Mouse (Mus musculus) liver, adult 2 months (tissue): ENCODE results near the gene Adamts13. TPM values are rescaled to one million over a fixed set of nuclear protein-coding genes. Genes with fewer than 3 reads are reported as not detected.

Source experiments
- DNase-seq: peaks from one replicate; pipeline ENCODE4 v3.0.0-alpha.2; 2011; ENCODE audit warnings: low read depth, low spot score; ENCODE audit errors: extremely low read depth
- H3K27ac ChIP-seq: fragments of 200-500 bp; replicated peaks from 2 replicates; pipeline ENCODE4 v1.5.1; 2012; ENCODE audit warnings: low read depth, mild to moderate bottlenecking, control low read depth, inconsistent platforms, low read length; ENCODE audit not compliant: insufficient read depth
- H3K27me3 ChIP-seq: fragments of 200-500 bp; 2 replicates; pipeline ENCODE4 v1.6.1; 2012; ENCODE audit warnings: mild to moderate bottlenecking, moderate library complexity, low read length, inconsistent platforms; ENCODE audit not compliant: control insufficient read depth, insufficient read depth
- H3K36me3 ChIP-seq: fragments of 200-500 bp; 2 replicates; pipeline ENCODE4 v1.6.1; 2012; ENCODE audit warnings: low read length, inconsistent platforms; ENCODE audit not compliant: control insufficient read depth, insufficient read depth
- H3K4me1 ChIP-seq: fragments of 200-500 bp; 2 replicates; pipeline ENCODE4 v1.6.1; 2011; ENCODE audit warnings: low read length; ENCODE audit not compliant: control insufficient read depth, insufficient read depth
- H3K4me3 ChIP-seq: fragments of 200-500 bp; 2 replicates; pipeline ENCODE4 v1.5.1; 2011; ENCODE audit warnings: low read depth, mild to moderate bottlenecking, control low read depth, low read length, moderate library complexity; ENCODE audit not compliant: insufficient read depth
- H3K79me2 ChIP-seq: fragments of 200-500 bp; 2 replicates; pipeline ENCODE4 v1.6.1; 2012; ENCODE audit warnings: inconsistent platforms, mild to moderate bottlenecking, low read length, moderate library complexity; ENCODE audit not compliant: control insufficient read depth, insufficient read depth
- H3K9ac ChIP-seq: fragments of 200-500 bp; 2 replicates; pipeline ENCODE4 v1.6.1; 2012; ENCODE audit warnings: low read depth, mild to moderate bottlenecking, control low read depth, inconsistent platforms, low read length
- CTCF ChIP-seq: fragments of 200-500 bp; IDR thresholded peaks from 2 replicates; pipeline ENCODE4 v1.5.1; 2011; ENCODE audit warnings: low read depth, low read length, control low read depth
- POLR2A ChIP-seq: fragments of 200-500 bp; IDR thresholded peaks from 2 replicates; pipeline ENCODE4 v1.6.1; 2011; ENCODE audit warnings: low read length, control low read depth; ENCODE audit not compliant: insufficient read depth; ENCODE audit errors: extremely low read depth
- WGBS: fragments of 180-500 bp; shearing (Covaris S2); methylation state at CpG from one replicate; pipeline ENCODE4 v1.1.7; 2018; 5-methylcytosine and 5-hydroxymethylcytosine counted together
- polyA plus RNA-seq: library from polyadenylated mRNA; depleted of rRNA; stranded (reverse); fragments of >200 nt; gene quantifications from 2 replicates; pipeline ENCODE4 v1.2.3, GENCODE M21; 2012
- total RNA-seq: library from RNA; depleted of rRNA; stranded (reverse); fragments of >200 nt; gene quantifications from 2 replicates; pipeline ENCODE4 v1.2.3, GENCODE M21; 2014

Adamts13 gene
- total and polyA plus RNA-seq, 2 experiments = 5.6 to 11.2 TPM

DNA sequence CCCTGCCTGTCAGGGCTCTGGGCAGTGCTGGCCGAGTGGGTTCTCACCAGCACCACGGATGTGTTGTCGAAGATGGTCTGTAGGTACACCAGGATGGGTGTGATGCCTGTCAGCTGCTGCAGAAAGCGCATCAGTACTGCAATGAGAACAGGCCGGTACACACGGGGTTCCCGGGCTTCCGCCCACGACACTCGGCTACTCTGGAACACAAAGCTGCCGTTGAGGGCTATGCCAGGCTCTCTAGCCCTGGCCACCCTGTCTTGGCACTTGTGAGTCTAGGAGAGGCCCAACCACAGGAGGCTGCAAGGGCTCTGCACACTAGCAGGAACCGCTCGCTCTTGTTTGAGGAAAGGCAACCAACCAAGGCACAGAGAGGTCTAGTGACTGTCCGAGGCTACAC is 50.9 kb downstream of the Adamts13 start:
- no peak overlapping the region for H3K4me3 ChIP-seq
- H3K27ac ChIP-seq = no peak overlapping the region
- no peak for TF ChIP-seq CTCF
- TF ChIP-seq POLR2A = no peak
- no peaks in the 10 kb centered on the region for H3K79me2 ChIP-seq
- H3K4me1 ChIP-seq = no peaks in the 10 kb centered on the region
- no peaks in the 10 kb centered on the region for H3K36me3 ChIP-seq
- H3K27me3 ChIP-seq = no peaks in the 10 kb centered on the region
- no peak for DNase-seq
- H3K9ac ChIP-seq = no peak overlapping the region
- WGBS = 81% methylated on average over 14 of the region's 14 CpGs

- H3K9ac ChIP-seq = no peak overlapping the region
- no peak for DNase-seq
Observed at GRCm38 (mm10) chr2:27025545-27025944, 52.3 kb downstream of the Adamts13 start.

GRCm38 (mm10) chr2:27026332-27026731 is 53.1 kb downstream of the Adamts13 start:
- no peaks in the 10 kb centered on the region for H3K79me2 ChIP-seq
- H3K27ac ChIP-seq = no peak overlapping the region
- H3K4me1 ChIP-seq = no peaks in the 10 kb centered on the region
- H3K4me3 ChIP-seq = no peak overlapping the region
- no peaks in the 10 kb centered on the region for H3K36me3 ChIP-seq
- WGBS = 92% methylated on average over 3 of the region's 3 CpGs
- TF ChIP-seq POLR2A (no peak), CTCF (no peak)
- H3K27me3 ChIP-seq = no peaks in the 10 kb centered on the region
- H3K9ac ChIP-seq = no peak overlapping the region
- DNase-seq = no peak

More at GRCm38 (mm10) chr2:27025545-27025944, 52.3 kb downstream of the Adamts13 start:
- Histone ChIP-seq H3K36me3 (no peaks in the 10 kb centered on the region), H3K27me3 (no peaks in the 10 kb centered on the region), H3K4me1 (no peaks in the 10 kb centered on the region), H3K79me2 (no peaks in the 10 kb centered on the region), H3K27ac (no peak overlapping the region), H3K4me3 (no peak overlapping the region)
- 79% methylated on average over 3 of the region's 3 CpGs for WGBS
- no peak for TF ChIP-seq CTCF
- TF ChIP-seq POLR2A = no peak

- H3K27me3 ChIP-seq = no peaks in the 10 kb centered on the region
- 72% methylated on average over 10 of the region's 10 CpGs for WGBS
- TF ChIP-seq CTCF (no peak), POLR2A (no peak)
Observed at GRCm38 (mm10) chr2:27026857-27027617, 53.8 kb downstream of the Adamts13 start.

DNA sequence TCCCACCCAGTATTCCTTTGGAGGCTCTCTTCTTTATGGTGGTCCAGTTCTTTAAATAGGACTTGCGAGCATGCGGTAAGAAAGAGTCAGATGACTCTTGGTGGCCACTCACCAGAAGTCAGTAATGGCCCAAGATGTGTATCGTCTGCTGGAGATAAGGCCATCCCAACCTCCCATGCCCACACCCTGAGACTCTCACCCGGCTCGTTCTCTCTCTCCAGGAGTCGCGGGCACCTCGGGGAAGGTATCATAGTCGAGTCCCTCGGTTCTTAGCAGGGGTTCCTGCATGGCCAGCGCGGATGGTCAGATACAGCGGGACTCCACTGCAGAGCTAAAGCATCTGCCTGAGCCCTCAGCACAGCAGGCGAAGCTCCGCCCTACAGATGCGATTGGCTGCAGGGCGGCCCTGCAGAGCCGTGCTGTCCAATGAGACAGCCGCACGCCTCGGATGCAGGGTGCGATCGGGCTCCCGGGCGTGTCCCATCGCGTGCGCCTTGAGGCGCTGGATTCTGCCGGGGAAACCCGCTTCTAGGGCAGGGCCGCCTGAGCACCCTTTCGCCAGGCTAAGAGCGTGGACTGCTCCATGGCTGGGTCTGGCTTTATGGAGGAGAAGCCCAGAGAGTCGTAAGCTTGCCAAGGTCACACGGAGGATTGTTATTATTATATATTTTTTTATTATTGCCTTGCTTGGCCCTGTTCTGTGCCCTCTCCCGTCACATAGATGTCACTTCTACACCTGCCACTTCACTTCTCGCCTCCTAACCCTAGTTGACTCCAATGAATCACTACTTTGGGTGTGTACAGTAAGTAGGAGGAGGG is 54.6 kb downstream of the Adamts13 start, which contains the start of gene Slc2a6:
Gene Slc2a6, minus strand, starts transcription at position 381 of the 819 bp plus-strand sequence.
- TF ChIP-seq CTCF (no peak), POLR2A (no peak)
- no peaks in the 10 kb centered on the region for H3K27me3 ChIP-seq
- DNase-seq = no peak
- 8% methylated on average over 38 of the region's 38 CpGs for WGBS
- H3K9ac ChIP-seq = no peak within 1 kb of the TSS
- H3K27ac ChIP-seq = no peak within 1 kb of the TSS
- no peaks in the 10 kb centered on the region for H3K36me3 ChIP-seq
- H3K79me2 ChIP-seq = no peaks in the 10 kb centered on the region
- no peaks in the 10 kb centered on the region for H3K4me1 ChIP-seq
- H3K4me3 ChIP-seq = no peak within 1 kb of the TSS

More at GRCm38 (mm10) chr2:27026857-27027617, 53.8 kb downstream of the Adamts13 start:
- DNase-seq = no peak
- no peaks in the 10 kb centered on the region for H3K4me1 ChIP-seq
- no peak overlapping the region for H3K9ac ChIP-seq
- no peaks in the 10 kb centered on the region for H3K36me3 ChIP-seq
- no peaks in the 10 kb centered on the region for H3K79me2 ChIP-seq
- no peak overlapping the region for H3K4me3 ChIP-seq
- H3K27ac ChIP-seq = no peak overlapping the region
